Mouse (Mus musculus) spleen, adult 2 months (tissue): Measurements from ENCODE around the gene Smg6. TPM values are rescaled to one million over a fixed set of nuclear protein-coding genes. Genes with fewer than 3 reads are reported as not detected.

Experiments
- DNase-seq, 2 experiments: peaks; one replicate each; pipeline versions ENCODE4 v3.0.0 to v3.0.0-alpha.2; 2012 to 2021; ENCODE audit warnings: low spot score in 2 of 2, low read depth in 1 of 2
- H3K27ac ChIP-seq: fragments of 200-500 bp; 2 replicates; pipeline ENCODE4 v1.5.1; 2012; ENCODE audit warnings: low read length, inconsistent platforms; ENCODE audit not compliant: insufficient read depth
- H3K27me3 ChIP-seq: fragments of 200-500 bp; 2 replicates; pipeline ENCODE4 v1.6.1; 2012; ENCODE audit warnings: mild to moderate bottlenecking, moderate library complexity, low read length, inconsistent platforms; ENCODE audit not compliant: control insufficient read depth, insufficient read depth
- H3K36me3 ChIP-seq: fragments of 200-500 bp; 2 replicates; pipeline ENCODE4 v1.6.1; 2012; ENCODE audit warnings: mild to moderate bottlenecking, low read length, inconsistent platforms; ENCODE audit not compliant: control insufficient read depth, insufficient read depth
- H3K4me1 ChIP-seq: fragments of 200-500 bp; 2 replicates; pipeline ENCODE4 v1.6.1; 2011; ENCODE audit warnings: inconsistent platforms; ENCODE audit not compliant: control insufficient read depth, insufficient read depth, insufficient read length
- H3K4me3 ChIP-seq: fragments of 200-500 bp; 2 replicates; pipeline ENCODE4 v1.5.1; 2011; ENCODE audit warnings: mild to moderate bottlenecking, inconsistent platforms; ENCODE audit not compliant: insufficient read depth, insufficient read length; ENCODE audit errors: extremely low read depth
- CTCF ChIP-seq: fragments of 200-500 bp; IDR thresholded peaks from 2 replicates; pipeline ENCODE4 v1.5.1; 2011; ENCODE audit warnings: mild to moderate bottlenecking, inconsistent platforms; ENCODE audit not compliant: insufficient read depth, insufficient read length, insufficient replicate concordance; ENCODE audit errors: extremely low read depth
- POLR2A ChIP-seq: fragments of 200-500 bp; IDR thresholded peaks from 2 replicates; pipeline ENCODE4 v1.6.1; 2011; ENCODE audit warnings: low read depth, low read length, inconsistent platforms
- WGBS: fragments of 180-500 bp; shearing (Covaris S2); methylation state at CpG from one replicate; pipeline ENCODE4 v1.1.7; 2018; 5-methylcytosine and 5-hydroxymethylcytosine counted together
- polyA plus RNA-seq: library from polyadenylated mRNA; depleted of rRNA; stranded (reverse); fragments of >200 nt; gene quantifications from 2 replicates; pipeline ENCODE4 v1.2.3, GENCODE M21; 2012

Smg6 gene
- polyA plus RNA-seq, 1 experiment: 28.6 TPM

DNA sequence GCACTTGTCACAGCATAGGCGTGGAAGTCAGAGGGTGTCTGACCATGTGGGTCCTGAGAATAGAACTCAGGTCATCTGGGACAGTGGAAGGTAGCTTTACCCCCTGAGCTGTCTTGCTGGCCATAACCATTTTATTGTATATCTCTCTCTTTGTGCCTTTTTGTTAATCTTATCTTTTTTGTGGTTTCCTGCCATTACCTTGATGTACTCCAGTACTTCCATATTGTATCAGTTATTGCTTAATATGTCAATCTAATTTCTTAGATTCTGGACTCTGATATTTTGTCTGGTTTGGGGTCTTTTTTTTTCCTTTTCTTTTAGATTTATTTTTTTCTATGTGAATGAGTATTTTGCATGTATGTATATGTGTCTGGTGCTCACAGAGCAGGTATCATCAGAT lies 138.6 kb downstream of the Smg6 start:
- DNase-seq: no peak
- no peaks in the 10 kb centered on the region for H3K4me1 ChIP-seq
- no peak overlapping the region for H3K4me3 ChIP-seq
- TF ChIP-seq POLR2A (no peak), CTCF (no peak)
- H3K27ac ChIP-seq: no peak overlapping the region
- 93% methylated on average over 1 of the region's 1 CpGs for WGBS
- no peaks in the 10 kb centered on the region for H3K27me3 ChIP-seq
- H3K36me3 ChIP-seq: no peaks in the 10 kb centered on the region; the same call in 1 of the 2 replicates

DNA sequence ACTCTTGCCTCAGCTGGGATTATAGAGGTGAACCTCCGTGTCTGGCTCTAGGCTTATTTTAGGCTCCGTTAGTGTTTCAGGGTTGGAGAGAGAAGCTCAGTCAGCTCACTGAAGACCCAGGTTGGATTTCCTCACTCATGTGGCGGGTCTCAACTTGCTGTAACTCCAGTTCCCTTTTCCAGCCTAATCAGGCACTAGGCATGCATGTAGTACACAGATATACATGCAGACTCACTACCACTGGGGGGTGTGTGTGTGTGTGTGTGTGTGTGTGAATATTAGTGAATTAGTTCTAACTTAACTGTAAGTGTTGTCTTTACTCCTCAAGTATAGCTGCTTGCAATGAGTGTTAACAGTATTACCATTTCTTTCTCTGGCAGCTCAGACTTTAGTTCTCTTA lies 145.7 kb downstream of the Smg6 start:
- Histone ChIP-seq H3K27me3 (no peaks in the 10 kb centered on the region), H3K4me1 (no peaks in the 10 kb centered on the region; the same call in 1 of the 2 replicates), H3K4me3 (no peak overlapping the region), H3K27ac (no peak overlapping the region), H3K36me3 (no peaks in the 10 kb centered on the region; the same call in 1 of the 2 replicates)
- DNase-seq: no peak
- TF ChIP-seq POLR2A (no peak), CTCF (no peak)
- 78% methylated on average over 3 of the region's 3 CpGs for WGBS

DNA sequence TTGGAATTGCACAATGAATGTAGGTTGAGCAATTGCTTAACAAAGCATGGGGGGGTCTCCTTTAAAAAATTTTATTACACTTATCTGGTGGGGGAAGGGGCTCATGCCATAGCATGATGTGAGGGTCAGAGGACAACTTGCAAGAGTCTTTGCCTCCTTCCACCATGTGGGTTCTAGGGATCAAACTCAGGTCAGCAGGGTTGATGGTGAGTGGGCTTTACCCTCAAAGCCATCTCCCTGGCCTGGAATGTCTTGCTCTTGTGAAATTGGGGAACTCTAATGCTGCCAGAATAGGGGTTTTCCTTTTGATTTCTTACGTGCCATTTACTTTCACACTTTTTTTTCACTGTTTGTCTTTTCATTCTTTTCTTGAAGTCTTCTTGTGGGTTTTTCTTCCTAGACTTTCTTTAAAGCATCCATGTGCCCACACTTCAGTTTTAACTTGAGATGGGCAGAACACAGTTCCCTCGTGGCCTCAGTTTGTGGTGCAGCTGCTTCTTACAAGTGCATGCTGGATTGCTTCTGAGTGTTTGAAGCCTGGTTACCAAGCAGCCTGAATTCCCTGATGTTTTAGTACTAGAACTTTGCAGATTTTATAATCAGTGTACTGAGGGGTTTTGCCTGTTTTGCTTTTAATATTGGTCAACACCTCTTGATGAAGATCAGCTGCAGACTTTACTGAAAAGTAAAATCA lies 147.5 kb downstream of the Smg6 start:
- DNase-seq: no peak
- Histone ChIP-seq H3K36me3 (no peaks in the 10 kb centered on the region; the same call in 1 of the 2 replicates), H3K4me1 (no peaks in the 10 kb centered on the region; the same call in 1 of the 2 replicates), H3K27ac (no peak overlapping the region), H3K27me3 (no peaks in the 10 kb centered on the region), H3K4me3 (no peak overlapping the region)
- TF ChIP-seq CTCF (no peak), POLR2A (no peak)
- WGBS: 60% methylated on average over 2 of the region's 2 CpGs

DNA sequence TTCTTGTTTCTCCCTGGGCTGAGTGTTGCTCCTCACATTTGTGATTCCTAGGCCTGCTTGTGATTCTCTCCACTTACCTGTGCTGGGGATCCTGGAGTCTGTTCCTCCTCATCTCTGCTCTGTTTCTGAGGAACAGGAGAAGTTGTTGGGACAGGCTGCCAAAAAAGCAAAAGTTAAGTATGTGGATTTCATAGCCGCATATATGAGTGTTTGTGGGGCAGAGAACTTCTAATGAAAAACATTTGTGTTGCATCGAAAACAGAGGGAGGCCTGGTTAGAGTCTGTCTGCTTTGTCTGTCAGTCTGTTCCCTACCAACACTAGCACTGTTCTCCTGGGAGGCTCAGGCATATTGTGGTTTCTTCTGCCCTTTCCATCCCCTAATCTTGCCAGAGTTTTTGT lies 148.1 kb downstream of the Smg6 start:
- no peaks in the 10 kb centered on the region for H3K27me3 ChIP-seq
- H3K36me3 ChIP-seq: peaks cover under 1% of the 10 kb centered on the region; the same call in 1 of the 2 replicates
- no peaks in the 10 kb centered on the region; the same call in 1 of the 2 replicates for H3K4me1 ChIP-seq
- H3K27ac ChIP-seq: no peak overlapping the region
- DNase-seq: no peak
- TF ChIP-seq CTCF (no peak), POLR2A (no peak)
- H3K4me3 ChIP-seq: no peak overlapping the region
- WGBS: 86% methylated on average over 2 of the region's 2 CpGs

DNA sequence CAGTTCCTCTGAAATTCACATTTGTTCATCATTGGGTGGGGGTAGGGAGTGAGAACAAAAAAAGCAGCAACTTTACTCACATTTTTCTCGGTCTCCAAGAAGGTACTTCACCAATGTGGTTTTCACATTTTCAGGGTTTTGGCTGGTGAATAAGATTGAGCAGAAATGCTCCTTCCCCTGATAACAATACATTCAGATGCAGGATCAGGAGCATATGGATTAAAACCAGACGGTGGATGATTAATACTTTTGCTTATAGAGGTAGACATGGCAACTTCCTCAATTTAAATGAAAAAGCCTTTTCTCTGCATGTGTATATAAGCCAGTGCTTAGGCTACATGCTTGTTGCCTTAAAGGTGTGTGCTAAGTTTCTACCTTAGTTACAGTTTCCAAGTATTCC lies 148.9 kb downstream of the Smg6 start:
- TF ChIP-seq CTCF: no peak
- TF ChIP-seq POLR2A: no peak
- H3K27me3 ChIP-seq: no peaks in the 10 kb centered on the region
- 42% methylated on average over 2 of the region's 2 CpGs for whole genome bisulfite sequencing
- DNase-seq: no peak
- H3K27ac ChIP-seq: no peak overlapping the region
- H3K4me3 ChIP-seq: no peak overlapping the region
- H3K4me1 ChIP-seq: no peaks in the 10 kb centered on the region; the same call in 1 of the 2 replicates
- peaks cover 3% of the 10 kb centered on the region; the same call in 1 of the 2 replicates for H3K36me3 ChIP-seq

DNA sequence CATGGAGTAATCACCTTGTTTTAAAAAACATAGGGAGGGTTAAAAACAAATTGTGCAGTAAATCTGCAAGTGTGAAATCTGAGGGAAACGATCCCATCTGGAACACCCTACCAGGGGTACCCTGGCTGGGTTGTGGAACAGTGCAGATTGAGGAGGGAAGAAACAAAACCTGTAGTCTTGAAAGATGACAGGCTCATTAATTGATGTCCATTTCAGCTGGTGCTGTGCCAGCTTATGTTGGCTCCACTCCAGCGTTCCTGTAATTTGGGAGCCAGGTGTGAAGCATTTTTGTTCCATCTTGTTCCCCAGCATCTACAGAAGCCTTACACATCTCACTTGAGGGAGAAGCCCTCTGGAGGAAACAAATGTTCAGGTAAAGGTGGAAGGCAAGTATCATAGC lies 153.0 kb downstream of the Smg6 start:
- no peaks in the 10 kb centered on the region for H3K27me3 ChIP-seq
- no peak overlapping the region for H3K4me3 ChIP-seq
- no peak for DNase-seq
- H3K27ac ChIP-seq: no peak overlapping the region
- H3K36me3 ChIP-seq: peaks cover 4% of the 10 kb centered on the region; the same call in 1 of the 2 replicates
- WGBS: 90% methylated on average over 2 of the region's 2 CpGs
- no peaks in the 10 kb centered on the region; the same call in 1 of the 2 replicates for H3K4me1 ChIP-seq
- TF ChIP-seq POLR2A: no peak
- no peak for TF ChIP-seq CTCF

DNA sequence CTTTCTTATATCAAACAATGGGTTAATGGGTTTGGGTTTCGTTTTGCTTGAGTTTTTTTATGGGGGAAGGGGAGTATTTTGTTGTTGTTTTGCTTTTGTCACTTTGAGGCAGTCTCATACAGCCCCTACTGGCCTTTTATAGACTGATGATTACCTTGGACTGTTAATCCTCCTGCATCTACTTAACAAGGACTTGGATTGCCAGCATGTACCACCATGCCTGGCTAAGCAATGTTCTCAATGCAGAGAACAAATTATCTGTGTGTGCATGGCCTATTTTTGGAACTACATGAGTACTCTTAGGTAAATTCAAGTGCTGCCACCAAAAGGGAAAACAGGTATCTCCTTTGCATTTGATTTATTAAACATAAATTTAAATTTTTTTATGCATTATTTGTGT lies 157.4 kb downstream of the Smg6 start:
- TF ChIP-seq POLR2A: no peak
- TF ChIP-seq CTCF: no peak
- Histone ChIP-seq H3K36me3 (peaks cover 4% of the 10 kb centered on the region; the same call in 1 of the 2 replicates), H3K27ac (no peak overlapping the region), H3K27me3 (no peaks in the 10 kb centered on the region), H3K4me3 (no peak overlapping the region), H3K4me1 (no peaks in the 10 kb centered on the region)
- DNase-seq: no peak
- 91% methylated on average over 1 of the region's 1 CpGs for WGBS
